Mouse (Mus musculus) liver, embryonic 14.5 days (tissue): ENCODE measurements around the gene Mobp.
A peak's percentile ranks its signal among the peaks of the same experiment; 100 is the strongest.

Experiments used
- CTCF ChIP-seq: IDR thresholded peaks from 2 replicates; pipeline ENCODE4 v1.5.1; 2016; ENCODE audit warnings: antibody characterized with exemption, low read depth, control low read depth
- EP300 ChIP-seq: IDR thresholded peaks from 2 replicates; pipeline ENCODE4 v1.6.1; 2016; ENCODE audit warnings: antibody characterized with exemption, low read depth

GRCm38 (mm10) chr9:120114789-120115151 lies 34.7 kb upstream of the Mobp start:
- TF ChIP-seq CTCF (no peak), EP300 (peak; percentile 8; the same call in 1 of the 2 replicates)
